Mouse (Mus musculus): ENCODE measurements at regions not wholly inside any gene's neighbourhood (a gene's known extent, or its start where the extent isn't known, plus 50 kb on each side); places are given as distances from the start of the nearest gene placed in this dataset.
"Not testable (repeated sequence)": the region's sequence is repeated elsewhere in the genome, so short reads cannot be mapped to it uniquely, and the experiment has no call there.

- DNase-seq (ENCODE audit: extremely low read depth, insufficient read length, low spot score): not testable (repeated sequence)
These were observed 169.3 kb downstream of the Qk start for GRCm38 (mm10) chr17:10150403-10150689.

- no peak for DNase-seq (ENCODE audit: extremely low read depth, insufficient read length, low spot score)
These were observed 169.8 kb downstream of the Qk start for GRCm38 (mm10) chr17:10149682-10150402.

GRCm38 (mm10) chr17:10147106-10147505, 172.5 kb downstream of the Qk start:
- no peak for DNase-seq (ENCODE audit: extremely low read depth, insufficient read length, low spot score)

- no peak for DNase-seq (ENCODE audit: extremely low read depth, insufficient read length, low spot score)
These were observed 173.1 kb downstream of the Qk start for GRCm38 (mm10) chr17:10146576-10146975.

- no peak for DNase-seq (ENCODE audit: extremely low read depth, insufficient read length, low spot score)
These were observed 180.8 kb downstream of the Qk start for GRCm38 (mm10) chr17:10138847-10139246.

GRCm38 (mm10) chr17:10138374-10138773, 181.3 kb downstream of the Qk start:
- DNase-seq (ENCODE audit: extremely low read depth, insufficient read length, low spot score): no peak

- DNase-seq (ENCODE audit: extremely low read depth, insufficient read length, low spot score): no peak
These were observed 184.5 kb downstream of the Qk start for GRCm38 (mm10) chr17:10135111-10135510.

GRCm38 (mm10) chr17:10128591-10128990, 191.1 kb downstream of the Qk start:
- DNase-seq (ENCODE audit: extremely low read depth, insufficient read length, low spot score): no peak

- no peak for DNase-seq (ENCODE audit: extremely low read depth, insufficient read length, low spot score)
These were observed 197.2 kb downstream of the Qk start for GRCm38 (mm10) chr17:10122411-10122810.

GRCm38 (mm10) chr17:10112118-10112517, 207.5 kb downstream of the Qk start:
- no peak for DNase-seq (ENCODE audit: extremely low read depth, insufficient read length, low spot score)

- DNase-seq (ENCODE audit: extremely low read depth, insufficient read length, low spot score): no peak
These were observed 209.3 kb downstream of the Qk start for GRCm38 (mm10) chr17:10110375-10110675.

- DNase-seq (ENCODE audit: extremely low read depth, insufficient read length, low spot score): no peak
These were observed 209.9 kb downstream of the Qk start for GRCm38 (mm10) chr17:10109511-10110374.

GRCm38 (mm10) chr17:10105299-10105698, 214.4 kb downstream of the Qk start:
- DNase-seq (ENCODE audit: extremely low read depth, insufficient read length, low spot score): no peak

- DNase-seq (ENCODE audit: extremely low read depth, insufficient read length, low spot score): no peak
These were observed 221.5 kb downstream of the Qk start for GRCm38 (mm10) chr17:10098199-10098598.

GRCm38 (mm10) chr17:10097691-10098090, 222.0 kb downstream of the Qk start:
- no peak for DNase-seq (ENCODE audit: extremely low read depth, insufficient read length, low spot score)

- no peak for DNase-seq (ENCODE audit: extremely low read depth, insufficient read length, low spot score)
These were observed 223.8 kb downstream of the Qk start for GRCm38 (mm10) chr17:10095841-10096301.

GRCm38 (mm10) chr17:10094108-10094521, 225.5 kb downstream of the Qk start:
- DNase-seq (ENCODE audit: extremely low read depth, insufficient read length, low spot score): no peak

GRCm38 (mm10) chr17:10093437-10094107, 226.1 kb downstream of the Qk start:
- DNase-seq (ENCODE audit: extremely low read depth, insufficient read length, low spot score): no peak

- no peak for DNase-seq (ENCODE audit: extremely low read depth, insufficient read length, low spot score)
These were observed 232.3 kb downstream of the Qk start for GRCm38 (mm10) chr17:10087192-10087886.

GRCm38 (mm10) chr17:10086558-10086957, 233.1 kb downstream of the Qk start:
- DNase-seq (ENCODE audit: extremely low read depth, insufficient read length, low spot score): no peak

- no peak for DNase-seq (ENCODE audit: extremely low read depth, insufficient read length, low spot score)
These were observed 233.5 kb downstream of the Qk start for GRCm38 (mm10) chr17:10086132-10086531.

Measured in 3134 (cell line).